Mouse (Mus musculus): ENCODE measurements around the gene Kcnc2. TPM values are rescaled to one million over a fixed set of nuclear protein-coding genes. Genes with fewer than 3 reads are reported as not detected.

Gene Kcnc2
- total RNA-seq, 1 experiment from 2014 or later: not detected

Other genes starting within 250 kb of the Kcnc2 start
- gene Glipr1l1, start 210.9 kb upstream of the Kcnc2 start, total RNA-seq (2017): not detected in 2 replicates
- not detected in 2 replicates for gene Glipr1l2, start 187.8 kb upstream of the Kcnc2 start, total RNA-seq (2017)
- not detected in 2 replicates for gene Glipr1l3, start 110.8 kb upstream of the Kcnc2 start, total RNA-seq (2017)
- not detected in 2 replicates for gene Caps2, start 107.5 kb upstream of the Kcnc2 start, total RNA-seq (2017)

Data from common myeloid progenitor, adult 5-6 weeks (primary cell).